Mouse (Mus musculus): ENCODE measurements around the gene Ttc39b. TPM values are rescaled to one million over a fixed set of nuclear protein-coding genes. Genes with fewer than 3 reads are reported as not detected.

The Ttc39b gene
- polyA plus RNA-seq, 1 experiment = 2.5 TPM

- TF ChIP-seq POLR2A (IDR thresholded peaks at IDR 0.05; ENCODE audit: low read depth, low read length) = no peak
- no peak for TF ChIP-seq CTCF (conservative IDR thresholded peaks at IDR 0.05; ENCODE audit: insufficient read depth, insufficient read length, low read depth, low read length)
- H3K27me3 ChIP-seq (replicated peaks; ENCODE audit: control insufficient read depth, insufficient read depth, low read length) = no peaks in the 10 kb centered on the region
- DNase-seq = no peak
- no peaks in the 10 kb centered on the region for H3K36me3 ChIP-seq (ENCODE audit: control insufficient read depth, insufficient read depth, low read length)
- 86% methylated on average over 6 of the region's 6 CpGs for WGBS
- H3K27ac ChIP-seq (ENCODE audit: insufficient read depth, low read depth, low read length) = no peak overlapping the region
- H3K4me3 ChIP-seq (ENCODE audit: insufficient read depth, low read depth, low read length) = no peak overlapping the region
- H3K4me1 ChIP-seq (ENCODE audit: control insufficient read depth, insufficient read depth, low read length) = 0 out of 2 replicates have a peak, but pooled peaks cover 3% of the 10 kb centered on the region
Measured at GRCm38 (mm10) chr4:83210437-83210836, 113.6 kb downstream of the Ttc39b start.

DNA sequence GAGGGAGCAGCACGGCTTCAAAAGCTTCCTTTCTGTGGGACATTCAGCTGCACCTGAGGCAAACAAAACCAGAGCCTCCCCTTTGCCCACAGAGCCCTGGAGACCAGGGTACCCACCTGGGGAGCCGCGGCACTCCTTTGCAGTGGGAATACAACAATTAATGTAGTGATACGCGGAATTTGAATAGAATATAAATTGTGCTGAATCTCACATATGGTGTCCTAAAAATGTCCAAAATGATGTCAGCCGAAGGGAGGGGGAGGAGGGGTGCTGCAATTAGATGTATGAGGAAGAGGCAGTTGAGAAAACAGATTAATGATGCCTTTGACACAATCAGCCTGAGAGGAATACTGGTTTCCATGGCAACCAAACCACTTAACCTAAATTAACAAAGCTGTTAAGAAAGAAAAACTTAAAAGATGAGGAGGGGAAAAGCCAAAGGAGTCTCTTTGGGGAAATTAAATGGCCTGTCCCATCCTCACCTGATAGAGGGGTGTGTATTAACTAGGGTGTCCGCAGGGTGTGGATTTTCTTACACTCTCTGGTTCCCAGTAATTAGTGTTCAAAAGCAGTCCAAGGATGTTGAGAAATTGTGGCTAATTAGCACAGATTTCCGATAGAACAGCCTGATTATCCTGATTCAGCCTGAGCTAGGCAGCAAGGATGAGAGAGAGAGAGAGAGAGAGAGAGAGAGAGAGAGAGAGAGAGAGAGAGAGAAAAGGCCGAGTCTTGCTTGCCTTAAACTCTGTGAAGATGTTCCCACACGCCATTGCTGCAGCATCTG is 117.1 kb downstream of the Ttc39b start:
- Histone ChIP-seq H3K36me3 (ENCODE audit: control insufficient read depth, insufficient read depth, low read length) (no peaks in the 10 kb centered on the region), H3K4me1 (ENCODE audit: control insufficient read depth, insufficient read depth, low read length) (0 out of 2 replicates have a peak, but pooled peaks cover 3% of the 10 kb centered on the region), H3K27me3 (replicated peaks; ENCODE audit: control insufficient read depth, insufficient read depth, low read length) (no peaks in the 10 kb centered on the region), H3K27ac (ENCODE audit: insufficient read depth, low read depth, low read length) (no peak overlapping the region), H3K4me3 (ENCODE audit: insufficient read depth, low read depth, low read length) (no peak overlapping the region)
- 59% methylated on average over 10 of the region's 10 CpGs for WGBS
- no peak for DNase-seq
- TF ChIP-seq CTCF (conservative IDR thresholded peaks at IDR 0.05; ENCODE audit: insufficient read depth, insufficient read length, low read depth, low read length) (no peak), POLR2A (IDR thresholded peaks at IDR 0.05; ENCODE audit: low read depth, low read length) (no peak)

DNA sequence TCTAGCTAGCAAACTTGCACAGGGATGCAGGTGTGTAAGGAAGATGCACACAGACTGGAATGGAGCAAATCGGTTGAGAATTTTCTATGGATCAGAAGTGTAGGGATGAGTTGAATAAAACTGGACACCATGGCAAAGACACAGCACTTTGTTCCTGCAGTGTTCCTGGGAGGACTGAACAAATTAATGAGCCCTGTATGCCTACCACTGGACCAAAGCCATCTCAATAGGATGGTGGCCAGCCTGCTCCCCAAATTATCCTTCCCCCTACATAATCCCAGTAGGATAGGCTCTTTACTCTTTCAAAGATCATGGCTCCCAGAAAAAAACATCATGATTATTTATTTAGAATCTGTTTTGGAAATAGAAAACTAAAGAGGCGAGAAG is 117.6 kb downstream of the Ttc39b start:
- 82% methylated on average over 2 of the region's 2 CpGs for WGBS
- Histone ChIP-seq H3K4me1 (ENCODE audit: control insufficient read depth, insufficient read depth, low read length) (no peaks in the 10 kb centered on the region), H3K4me3 (ENCODE audit: insufficient read depth, low read depth, low read length) (no peak overlapping the region), H3K36me3 (ENCODE audit: control insufficient read depth, insufficient read depth, low read length) (no peaks in the 10 kb centered on the region), H3K27ac (ENCODE audit: insufficient read depth, low read depth, low read length) (no peak overlapping the region), H3K27me3 (replicated peaks; ENCODE audit: control insufficient read depth, insufficient read depth, low read length) (no peaks in the 10 kb centered on the region)
- no peak for DNase-seq
- no peak for TF ChIP-seq POLR2A (IDR thresholded peaks at IDR 0.05; ENCODE audit: low read depth, low read length)

- no peak for DNase-seq
- Histone ChIP-seq H3K36me3 (ENCODE audit: control insufficient read depth, insufficient read depth, low read length) (no peaks in the 10 kb centered on the region), H3K4me1 (ENCODE audit: control insufficient read depth, insufficient read depth, low read length) (no peaks in the 10 kb centered on the region), H3K27ac (ENCODE audit: insufficient read depth, low read depth, low read length) (no peak overlapping the region), H3K4me3 (ENCODE audit: insufficient read depth, low read depth, low read length) (no peak overlapping the region), H3K27me3 (replicated peaks; ENCODE audit: control insufficient read depth, insufficient read depth, low read length) (no peaks in the 10 kb centered on the region)
- WGBS = 27% methylated on average over 8 of the region's 8 CpGs
- TF ChIP-seq CTCF (conservative IDR thresholded peaks at IDR 0.05; ENCODE audit: insufficient read depth, insufficient read length, low read depth, low read length) (no peak), POLR2A (IDR thresholded peaks at IDR 0.05; ENCODE audit: low read depth, low read length) (no peak)
Measured at GRCm38 (mm10) chr4:83199391-83199790, 124.7 kb downstream of the Ttc39b start.

- TF ChIP-seq CTCF (conservative IDR thresholded peaks at IDR 0.05; ENCODE audit: insufficient read depth, insufficient read length, low read depth, low read length) (no peak), POLR2A (IDR thresholded peaks at IDR 0.05; ENCODE audit: low read depth, low read length) (no peak)
- H3K27ac ChIP-seq (ENCODE audit: insufficient read depth, low read depth, low read length) = no peak overlapping the region
Measured at GRCm38 (mm10) chr4:83198123-83198522, 125.9 kb downstream of the Ttc39b start.

DNA sequence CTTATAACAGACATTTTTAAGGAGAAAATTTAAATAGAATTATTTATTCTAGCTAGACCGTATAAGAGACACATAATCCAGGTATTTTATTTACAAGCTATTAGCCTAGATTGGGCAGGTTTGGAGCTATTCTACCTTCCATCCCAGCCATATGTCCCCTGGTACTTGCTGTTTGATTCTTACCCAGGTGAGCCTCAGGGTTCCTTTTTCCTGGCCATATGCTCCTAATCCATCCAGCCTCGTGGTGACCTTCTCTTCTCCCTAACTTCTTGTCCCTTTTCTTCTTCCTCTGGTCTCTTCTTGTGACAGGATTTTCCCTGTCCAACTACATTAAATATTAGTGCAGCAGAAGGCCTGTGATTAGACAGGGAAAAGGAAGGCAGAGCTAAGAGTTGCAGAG is 134.3 kb downstream of the Ttc39b start:
- 79% methylated on average over 2 of the region's 2 CpGs for WGBS
- no peak overlapping the region for H3K27ac ChIP-seq (ENCODE audit: insufficient read depth, low read depth, low read length)
- H3K27me3 ChIP-seq (replicated peaks; ENCODE audit: control insufficient read depth, insufficient read depth, low read length) = no peaks in the 10 kb centered on the region
- no peak overlapping the region for H3K4me3 ChIP-seq (ENCODE audit: insufficient read depth, low read depth, low read length)
- H3K4me1 ChIP-seq (ENCODE audit: control insufficient read depth, insufficient read depth, low read length) = no peaks in the 10 kb centered on the region
- TF ChIP-seq CTCF (conservative IDR thresholded peaks at IDR 0.05; ENCODE audit: insufficient read depth, insufficient read length, low read depth, low read length) (no peak), POLR2A (IDR thresholded peaks at IDR 0.05; ENCODE audit: low read depth, low read length) (no peak)
- no peak for DNase-seq
- H3K36me3 ChIP-seq (ENCODE audit: control insufficient read depth, insufficient read depth, low read length) = no peaks in the 10 kb centered on the region

More at GRCm38 (mm10) chr4:83198123-83198522, 125.9 kb downstream of the Ttc39b start:
- 86% methylated on average over 3 of the region's 3 CpGs for WGBS
- Histone ChIP-seq H3K27me3 (replicated peaks; ENCODE audit: control insufficient read depth, insufficient read depth, low read length) (no peaks in the 10 kb centered on the region), H3K36me3 (ENCODE audit: control insufficient read depth, insufficient read depth, low read length) (no peaks in the 10 kb centered on the region), H3K4me3 (ENCODE audit: insufficient read depth, low read depth, low read length) (no peak overlapping the region), H3K4me1 (ENCODE audit: control insufficient read depth, insufficient read depth, low read length) (no peaks in the 10 kb centered on the region)
- DNase-seq = no peak

- no peak overlapping the region for H3K27ac ChIP-seq (ENCODE audit: insufficient read depth, low read depth, low read length)
- H3K27me3 ChIP-seq (replicated peaks; ENCODE audit: control insufficient read depth, insufficient read depth, low read length) = no peaks in the 10 kb centered on the region
- DNase-seq = no peak
- TF ChIP-seq CTCF (conservative IDR thresholded peaks at IDR 0.05; ENCODE audit: insufficient read depth, insufficient read length, low read depth, low read length) (no peak), POLR2A (IDR thresholded peaks at IDR 0.05; ENCODE audit: low read depth, low read length) (no peak)
- H3K4me3 ChIP-seq (ENCODE audit: insufficient read depth, low read depth, low read length) = no peak overlapping the region
- no peaks in the 10 kb centered on the region for H3K4me1 ChIP-seq (ENCODE audit: control insufficient read depth, insufficient read depth, low read length)
- WGBS = 44% methylated on average over 1 of the region's 1 CpGs
- H3K36me3 ChIP-seq (ENCODE audit: control insufficient read depth, insufficient read depth, low read length) = no peaks in the 10 kb centered on the region
Measured at GRCm38 (mm10) chr4:83187324-83187723, 136.7 kb downstream of the Ttc39b start.
